Mouse (Mus musculus) thymus, adult 2 months (tissue): ENCODE measurements around the gene Dcun1d3. TPM values are rescaled to one million over a fixed set of nuclear protein-coding genes. Genes with fewer than 3 reads are reported as not detected.

ENCODE experiments used
- DNase-seq: peaks from one replicate; pipeline ENCODE4 v3.0.0; 2021
- H3K27ac ChIP-seq: fragments of 200-500 bp; 2 replicates; pipeline ENCODE4 v1.5.1; 2012; ENCODE audit warnings: low read length, control low read depth; ENCODE audit not compliant: control insufficient read depth, insufficient read depth
- H3K27me3 ChIP-seq: fragments of 200-500 bp; 2 replicates; pipeline ENCODE4 v1.6.1; 2012; ENCODE audit warnings: mild to moderate bottlenecking, low read length, moderate library complexity, mixed read lengths; ENCODE audit not compliant: control insufficient read depth, insufficient read depth
- H3K36me3 ChIP-seq: fragments of 200-500 bp; 2 replicates; pipeline ENCODE4 v1.6.1; 2012; ENCODE audit warnings: mild to moderate bottlenecking, low read length, moderate library complexity; ENCODE audit not compliant: control insufficient read depth, insufficient read depth
- H3K4me1 ChIP-seq: fragments of 200-500 bp; replicated peaks from 2 replicates; pipeline ENCODE4 v1.6.1; 2012; ENCODE audit warnings: low read length; ENCODE audit not compliant: control insufficient read depth, insufficient read depth
- H3K4me3 ChIP-seq: fragments of 200-500 bp; 2 replicates; pipeline ENCODE4 v1.5.1; 2012; ENCODE audit warnings: mild to moderate bottlenecking, low read length, control low read depth, moderate library complexity; ENCODE audit not compliant: control insufficient read depth, insufficient read depth
- CTCF ChIP-seq: fragments of 200-500 bp; IDR thresholded peaks from 2 replicates; pipeline ENCODE4 v1.5.1; 2012; ENCODE audit warnings: mild to moderate bottlenecking, control low read depth, low read length, moderate library complexity, borderline replicate concordance; ENCODE audit not compliant: control insufficient read depth, poor library complexity, insufficient read depth; ENCODE audit errors: extremely low read depth
- POLR2A ChIP-seq: fragments of 200-500 bp; IDR thresholded peaks from 2 replicates; pipeline ENCODE4 v1.6.1; 2012; ENCODE audit warnings: mild to moderate bottlenecking, low read length, control low read depth, moderate library complexity; ENCODE audit not compliant: control insufficient read depth, poor library complexity, insufficient read depth; ENCODE audit errors: extremely low read depth
- WGBS: fragments of 180-500 bp; shearing (Covaris S2); methylation state at CpG from one replicate; pipeline ENCODE4 v1.1.7; 2018; 5-methylcytosine and 5-hydroxymethylcytosine counted together
- polyA plus RNA-seq: library from polyadenylated mRNA; depleted of rRNA; stranded (reverse); fragments of >200 nt; gene quantifications from 2 replicates; pipeline ENCODE4 v1.2.3, GENCODE M21; 2012; rRNA removed

The Dcun1d3 gene
- polyA plus RNA-seq, 1 experiment = 4.6 TPM

DNA sequence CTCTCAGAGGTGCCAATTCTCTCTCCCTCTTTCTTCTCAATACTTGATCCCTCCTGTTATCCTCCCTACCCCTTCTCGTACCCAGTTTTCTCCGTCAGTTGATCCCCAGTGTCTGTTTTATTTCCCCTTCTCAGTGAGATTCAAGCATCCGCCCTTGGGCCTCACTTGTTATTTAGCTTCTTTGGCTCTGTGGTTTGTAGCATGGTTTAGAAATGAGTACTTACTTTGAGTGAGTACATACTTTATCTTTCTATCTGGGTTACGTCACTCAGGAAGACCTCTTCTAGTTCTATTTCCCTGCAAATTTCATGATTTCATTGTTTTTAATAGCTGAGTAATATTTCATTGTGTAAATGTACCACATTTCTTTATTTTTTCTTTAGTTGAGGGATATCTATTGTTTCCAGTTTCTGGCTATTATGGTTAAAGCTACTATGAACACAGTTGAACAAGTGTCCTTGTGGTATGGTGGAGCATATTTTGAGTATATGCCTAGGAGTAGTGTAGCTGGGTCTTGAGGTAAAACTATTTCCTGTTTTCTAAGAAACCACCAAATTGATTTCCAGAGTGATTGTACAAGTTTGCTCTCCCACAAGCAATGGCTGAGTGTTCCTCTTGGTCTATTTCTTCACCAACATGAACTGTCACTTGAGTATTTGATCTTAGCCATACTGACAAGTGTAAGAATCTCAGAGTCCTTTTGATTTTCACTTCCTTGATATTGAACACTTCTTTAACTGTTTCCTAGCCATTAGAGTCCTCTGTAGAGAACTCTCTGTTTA, 59.9 kb downstream of the Dcun1d3 start:
- TF ChIP-seq POLR2A (no peak), CTCF (no peak)
- DNase-seq = peak; percentile 12
- H3K4me3 ChIP-seq = no peak overlapping the region
- H3K4me1 ChIP-seq = peaks cover 7% of the 10 kb centered on the region
- H3K27me3 ChIP-seq = no peaks in the 10 kb centered on the region
- peak overlapping the region; percentile 56; the same call in 1 of the 2 replicates for H3K27ac ChIP-seq
- 11% methylated on average over 4 of the region's 4 CpGs for WGBS
- no peaks in the 10 kb centered on the region for H3K36me3 ChIP-seq

DNA sequence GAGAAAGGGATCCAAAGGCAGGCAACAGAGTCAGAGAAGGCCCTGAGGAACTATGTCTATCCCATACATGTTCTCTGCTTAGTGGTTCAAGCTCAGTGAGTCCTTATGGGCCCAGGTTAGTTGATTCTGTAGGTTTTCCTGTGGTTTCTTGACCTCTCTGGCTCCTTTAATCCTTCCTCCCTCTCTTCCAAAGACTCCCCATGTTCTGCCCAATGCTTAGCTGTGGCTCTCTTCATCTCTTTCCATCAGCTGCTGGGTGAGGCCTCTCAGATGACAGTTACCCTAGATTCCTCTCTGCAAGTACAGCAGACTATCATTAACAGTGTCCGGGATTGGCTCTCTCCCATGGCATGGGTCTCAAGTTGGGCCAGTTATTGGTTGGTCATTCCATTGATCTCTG, 60.7 kb downstream of the Dcun1d3 start:
- Histone ChIP-seq H3K36me3 (no peaks in the 10 kb centered on the region), H3K27me3 (no peaks in the 10 kb centered on the region), H3K4me1 (peaks cover 7% of the 10 kb centered on the region), H3K4me3 (no peak overlapping the region), H3K27ac (peak overlapping the region; percentile 56)
- TF ChIP-seq CTCF (no peak), POLR2A (no peak)
- WGBS = 100% methylated on average over 1 of the region's 1 CpGs
- no peak for DNase-seq

DNA sequence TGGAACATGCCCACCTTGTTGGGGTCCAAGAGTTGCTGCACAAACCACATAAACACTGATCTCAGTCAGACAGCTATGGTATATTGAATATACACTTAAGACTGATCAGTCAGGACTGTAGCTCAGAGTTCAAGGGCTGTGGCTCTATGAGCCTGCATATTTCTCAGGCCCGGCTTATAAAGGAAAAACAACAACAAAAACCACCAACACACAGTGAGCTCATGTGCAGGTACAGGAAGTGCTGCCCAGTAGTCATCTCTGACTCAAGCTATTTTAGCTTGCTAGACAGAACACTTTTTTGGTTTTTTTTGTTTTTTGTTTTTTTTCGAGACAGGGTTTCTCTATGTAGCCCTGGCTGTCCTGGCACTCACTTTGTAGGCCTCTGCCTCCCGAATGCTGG, 87.4 kb downstream of the Dcun1d3 start:
- TF ChIP-seq POLR2A (no peak), CTCF (no peak)

DNA sequence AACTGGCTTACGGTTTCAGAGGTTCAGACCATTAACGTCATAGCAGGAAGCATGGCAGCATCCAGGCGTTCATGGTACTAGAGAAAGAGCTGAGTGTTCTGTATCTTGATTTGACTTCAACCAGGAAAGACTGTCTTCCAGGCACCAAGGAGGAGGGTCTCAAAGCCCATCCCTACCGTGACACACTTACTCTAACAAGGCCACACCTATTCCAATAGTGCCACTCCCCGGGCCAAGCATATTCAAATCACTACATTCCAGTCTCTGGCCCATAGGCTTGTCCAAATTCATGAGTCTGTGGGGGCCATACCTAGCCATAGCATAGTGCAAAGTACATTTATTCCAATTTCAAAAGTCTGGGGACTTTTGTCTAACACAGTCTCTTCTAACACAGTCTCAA, 88.7 kb downstream of the Dcun1d3 start:
- no peak overlapping the region for H3K27ac ChIP-seq
- 99% methylated on average over 5 of the region's 5 CpGs for WGBS
- DNase-seq = no peak
- TF ChIP-seq POLR2A (no peak), CTCF (no peak)
- H3K36me3 ChIP-seq = 0 out of 2 replicates have a peak, but pooled peaks cover 8% of the 10 kb centered on the region
- no peak overlapping the region for H3K4me3 ChIP-seq
- no peaks in the 10 kb centered on the region for H3K4me1 ChIP-seq
- H3K27me3 ChIP-seq = no peaks in the 10 kb centered on the region

More for the DNA sequence above, 87.4 kb downstream of the Dcun1d3 start:
- 92% methylated on average over 3 of the region's 3 CpGs for WGBS
- Histone ChIP-seq H3K36me3 (0 out of 2 replicates have a peak, but pooled peaks cover 8% of the 10 kb centered on the region), H3K27ac (no peak overlapping the region), H3K4me1 (no peaks in the 10 kb centered on the region), H3K4me3 (no peak overlapping the region), H3K27me3 (no peaks in the 10 kb centered on the region)
- DNase-seq = no peak

Other genes starting within 250 kb of the Dcun1d3 start
- 0.04 and 0.15 TPM in 2 replicates for gene Acsm4, start 206.3 kb downstream of the Dcun1d3 start, polyA plus RNA-seq
- gene Thumpd1, start 175.5 kb downstream of the Dcun1d3 start, polyA plus RNA-seq = 30.9 and 31.0 TPM in 2 replicates
- 0.89 and 1.5 TPM in 2 replicates for gene Acsm3, start 135.4 kb downstream of the Dcun1d3 start, polyA plus RNA-seq
- gene Rexo5, start 102.3 kb downstream of the Dcun1d3 start, polyA plus RNA-seq = 9.6 and 12.8 TPM in 2 replicates
- gene Eri2, start 102.2 kb downstream of the Dcun1d3 start, polyA plus RNA-seq = 2.9 and 3.0 TPM in 2 replicates
- 1.1 and 1.9 TPM in 2 replicates for gene Lyrm1, start 437 bp downstream of the Dcun1d3 start, polyA plus RNA-seq
- gene Dnah3, start 199.0 kb upstream of the Dcun1d3 start, polyA plus RNA-seq = 0.23 and 0.30 TPM in 2 replicates
- 6.9 and 8.9 TPM in 2 replicates for gene Tmem159, start 206.1 kb upstream of the Dcun1d3 start, polyA plus RNA-seq
- 1.1 TPM in 2 replicates for gene Zp2, start 249.0 kb upstream of the Dcun1d3 start, polyA plus RNA-seq